Mouse (Mus musculus): ENCODE data around the gene Helz. TPM values are rescaled to one million over a fixed set of nuclear protein-coding genes. Genes with fewer than 3 reads are reported as not detected.
"Not testable (repeated sequence)": the region's sequence is repeated elsewhere in the genome, so short reads cannot be mapped to it uniquely, and the experiment has no call there.

Helz gene
- total RNA-seq, 2 experiments from 2014 or later, result 26.0 to 27.4 TPM

DNA sequence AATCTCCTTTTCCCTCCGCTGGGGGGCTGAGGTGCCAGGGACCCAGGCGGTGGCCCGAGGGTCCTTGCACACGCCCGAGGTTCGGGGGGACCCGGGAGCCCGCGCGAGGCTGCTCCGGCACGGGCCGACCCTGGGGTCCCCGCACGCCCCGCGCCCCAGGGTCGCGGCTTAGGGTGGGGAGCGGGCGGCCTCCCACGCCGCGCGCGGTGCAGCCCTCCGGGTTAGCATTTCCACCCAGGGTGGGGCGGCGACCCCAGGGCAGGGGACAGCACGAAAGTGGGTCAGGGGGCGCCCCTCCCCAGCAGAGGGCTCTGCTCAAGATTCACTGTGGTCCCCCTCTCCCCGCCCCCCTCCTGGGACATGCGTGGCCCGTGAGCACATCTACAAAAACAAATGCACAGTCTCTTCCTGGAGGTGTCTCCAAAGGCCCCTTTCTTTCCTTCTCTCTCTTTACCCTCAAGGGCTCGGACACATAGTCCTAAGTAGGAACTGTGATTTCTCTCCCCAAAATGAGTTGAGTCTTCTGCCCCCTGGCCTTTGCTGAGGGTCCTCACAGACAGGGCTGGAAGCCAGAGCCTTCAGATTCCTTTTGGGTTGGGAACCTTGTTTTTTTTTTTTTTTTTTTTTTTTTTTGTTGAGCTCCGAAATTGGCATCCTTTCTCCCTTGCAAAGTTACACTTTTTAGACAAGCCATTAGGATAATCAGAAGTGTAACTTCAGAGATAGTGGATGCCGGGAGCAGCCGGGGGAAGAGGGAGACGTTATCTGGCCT, 660 bp downstream of the Helz start:
- DNase-seq, result peak; percentile 23

DNA sequence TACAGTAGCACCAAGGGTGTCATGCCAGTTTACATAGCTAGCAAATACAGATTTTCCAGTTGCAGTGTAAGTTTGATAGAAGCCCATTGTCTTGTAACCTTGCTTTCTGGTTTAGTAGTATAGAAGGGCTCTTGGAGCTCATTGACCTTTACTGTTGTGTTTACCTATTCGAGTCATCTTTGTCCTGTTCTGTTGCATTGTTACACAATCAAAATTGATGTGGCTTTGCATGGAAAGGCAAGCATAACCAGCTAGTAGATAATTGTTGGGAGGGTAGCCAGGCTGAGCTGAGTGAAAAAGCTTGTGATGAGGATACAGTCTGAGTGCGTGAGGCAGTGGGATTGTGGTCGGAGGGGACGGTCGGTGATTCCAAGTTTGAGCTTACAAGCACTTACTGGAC, 12.1 kb downstream of the Helz start:
- DNase-seq, result no peak

DNA sequence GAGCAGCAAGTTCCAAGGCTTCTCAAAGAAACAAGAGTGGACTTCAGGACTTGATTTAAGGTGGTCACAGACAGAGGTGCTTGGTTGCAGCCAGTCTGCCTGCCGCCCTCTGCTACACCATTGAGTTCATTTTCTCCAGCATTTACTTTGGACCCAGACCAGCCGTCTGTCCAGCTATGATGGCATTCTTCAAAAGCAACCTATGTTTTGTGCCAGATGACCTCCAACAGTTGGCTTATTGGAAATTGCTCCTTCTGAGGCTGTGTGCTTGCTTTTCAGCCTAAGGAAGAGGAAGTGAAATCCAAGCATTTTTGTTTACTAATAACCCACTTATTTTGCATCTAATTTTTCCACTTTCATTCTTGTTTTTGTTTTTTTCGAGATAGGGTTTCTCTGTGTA, 19.7 kb downstream of the Helz start:
- DNase-seq, result no peak

DNA sequence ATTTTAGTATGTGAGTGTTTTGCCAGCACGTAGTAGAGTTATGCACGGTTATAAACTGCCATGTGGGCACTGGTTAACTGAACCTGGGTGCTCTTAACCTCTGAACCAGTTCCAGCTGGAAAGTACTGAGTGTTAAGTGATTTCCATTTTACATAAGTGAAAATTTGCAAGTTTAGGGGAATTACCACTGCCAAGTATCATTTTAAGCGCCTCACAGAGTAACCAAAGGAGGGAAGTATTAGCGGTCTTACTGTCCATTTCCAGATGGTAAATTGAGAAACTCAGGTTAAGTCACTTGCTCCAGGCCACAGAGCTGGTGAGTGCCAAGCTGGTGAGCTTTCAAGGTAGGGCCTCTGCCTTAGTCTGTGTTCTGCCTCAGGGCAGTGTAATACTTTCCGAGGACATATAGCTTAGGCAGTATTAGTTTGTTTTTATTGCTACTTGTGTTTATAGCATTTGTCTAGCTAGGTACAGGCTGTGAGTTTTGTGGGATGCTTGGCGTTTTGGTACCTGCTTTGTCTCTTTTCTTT, 20.8 kb downstream of the Helz start:
- DNase-seq, result no peak

DNA sequence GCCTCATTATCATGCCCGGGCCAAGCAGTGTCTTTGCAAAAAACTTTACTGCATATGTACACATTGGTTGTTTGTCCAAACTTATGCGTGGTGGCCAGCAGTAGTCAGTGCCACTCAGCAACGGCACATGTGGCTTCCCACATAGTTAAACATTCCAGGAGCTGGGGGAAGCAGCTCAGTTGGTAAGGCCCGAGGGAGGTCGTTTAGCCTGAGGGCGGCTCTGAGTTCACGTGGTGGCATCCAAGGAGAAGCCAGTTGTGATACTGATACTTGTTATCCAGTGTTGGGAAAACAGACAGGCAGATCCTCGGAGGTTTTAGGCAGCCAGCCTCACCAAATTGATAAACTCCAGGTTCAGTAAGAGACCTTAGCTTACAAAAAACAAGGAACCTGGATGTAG, 23.2 kb downstream of the Helz start:
- not testable (repeated sequence) for DNase-seq

DNA sequence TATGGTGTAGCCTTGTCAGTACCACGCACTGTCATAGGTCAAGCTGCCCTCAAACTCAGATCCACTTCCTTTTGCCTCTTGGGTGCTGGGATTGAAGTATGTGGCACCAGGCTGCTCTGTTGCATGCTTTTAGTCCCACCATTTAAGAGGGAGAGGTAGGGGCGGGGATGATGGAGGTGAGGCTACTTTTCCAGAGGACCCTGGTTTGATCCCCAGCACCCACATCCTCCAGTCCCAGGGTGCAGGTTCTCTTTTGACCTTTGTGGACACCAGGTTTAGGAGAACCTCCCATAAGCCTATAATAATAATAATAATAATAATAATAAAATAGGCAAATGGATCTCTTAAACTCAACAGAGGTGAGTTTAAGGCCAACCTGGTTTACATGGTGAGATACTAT, 23.6 kb downstream of the Helz start:
- no peak for DNase-seq

DNA sequence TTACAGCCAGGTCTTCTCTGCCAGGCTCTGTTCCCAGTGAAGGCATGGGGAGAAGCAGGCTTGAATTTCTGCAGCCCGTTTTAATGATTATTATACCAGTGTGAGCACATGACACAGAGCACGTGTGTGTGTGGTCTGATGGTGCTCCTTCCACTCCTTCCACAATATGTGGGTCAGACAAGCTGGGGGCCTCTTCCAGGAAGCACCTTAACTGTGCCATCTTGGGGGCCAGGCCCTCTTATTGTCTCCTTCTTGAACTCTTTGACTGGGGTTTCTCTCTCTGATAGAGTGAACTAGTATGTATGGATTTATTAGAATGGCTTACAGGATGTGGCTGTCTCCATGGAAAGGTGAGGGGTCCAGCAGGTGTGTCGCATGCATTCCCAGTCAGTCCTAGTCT, 24.8 kb downstream of the Helz start:
- DNase-seq, result no peak

DNA sequence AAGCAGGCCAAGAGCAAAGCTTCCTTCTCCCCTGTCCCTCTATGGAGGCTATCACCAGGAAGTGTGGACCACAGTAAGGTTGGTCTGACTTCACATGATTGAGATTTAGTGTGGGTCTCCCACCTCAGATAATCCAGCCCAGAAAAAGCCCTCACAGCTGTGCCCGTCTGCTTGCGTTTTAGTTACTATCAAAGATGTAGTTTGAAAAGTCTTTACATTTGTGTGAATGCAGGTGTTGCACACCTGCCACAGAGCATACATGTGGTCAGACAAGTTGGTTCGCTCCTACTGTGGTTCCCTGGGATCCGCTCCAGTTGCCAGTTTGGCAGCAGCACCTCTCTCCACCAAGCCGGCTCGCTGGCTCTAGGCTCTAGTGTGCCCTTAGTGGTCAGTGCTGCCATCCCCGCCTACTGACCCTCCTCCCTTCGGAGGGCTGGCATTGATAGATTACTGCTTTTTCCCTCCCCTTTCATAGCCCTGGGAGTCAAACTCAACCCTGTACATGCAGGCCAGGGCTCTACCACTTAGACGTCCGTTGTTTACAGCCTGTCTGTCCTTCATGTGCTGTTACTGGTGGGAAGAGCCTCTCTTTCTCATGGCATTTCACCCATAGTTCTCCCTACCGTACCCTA, 25.4 kb downstream of the Helz start:
- DNase-seq, result peak; percentile 42

DNA sequence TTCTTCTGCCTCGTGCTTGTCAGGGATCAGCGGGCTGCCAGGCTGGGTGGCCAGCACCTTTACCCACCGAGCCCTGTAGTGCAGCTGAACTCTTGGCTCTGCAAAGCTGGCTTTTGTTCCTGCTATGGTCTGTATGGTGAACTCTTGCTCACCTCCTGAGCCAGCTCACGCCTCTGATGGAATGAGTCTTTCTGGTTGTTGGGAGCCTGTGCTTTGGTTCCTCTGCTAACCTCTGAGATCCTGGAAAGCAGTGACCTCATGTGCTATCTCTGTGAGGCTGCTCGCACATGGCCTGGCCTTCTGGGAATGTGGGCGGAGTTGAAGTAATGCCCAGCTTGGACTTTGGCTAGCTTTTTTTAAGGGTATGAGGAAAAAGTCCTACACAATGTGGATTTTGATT, 26.1 kb downstream of the Helz start:
- DNase-seq, result peak; percentile 73

DNA sequence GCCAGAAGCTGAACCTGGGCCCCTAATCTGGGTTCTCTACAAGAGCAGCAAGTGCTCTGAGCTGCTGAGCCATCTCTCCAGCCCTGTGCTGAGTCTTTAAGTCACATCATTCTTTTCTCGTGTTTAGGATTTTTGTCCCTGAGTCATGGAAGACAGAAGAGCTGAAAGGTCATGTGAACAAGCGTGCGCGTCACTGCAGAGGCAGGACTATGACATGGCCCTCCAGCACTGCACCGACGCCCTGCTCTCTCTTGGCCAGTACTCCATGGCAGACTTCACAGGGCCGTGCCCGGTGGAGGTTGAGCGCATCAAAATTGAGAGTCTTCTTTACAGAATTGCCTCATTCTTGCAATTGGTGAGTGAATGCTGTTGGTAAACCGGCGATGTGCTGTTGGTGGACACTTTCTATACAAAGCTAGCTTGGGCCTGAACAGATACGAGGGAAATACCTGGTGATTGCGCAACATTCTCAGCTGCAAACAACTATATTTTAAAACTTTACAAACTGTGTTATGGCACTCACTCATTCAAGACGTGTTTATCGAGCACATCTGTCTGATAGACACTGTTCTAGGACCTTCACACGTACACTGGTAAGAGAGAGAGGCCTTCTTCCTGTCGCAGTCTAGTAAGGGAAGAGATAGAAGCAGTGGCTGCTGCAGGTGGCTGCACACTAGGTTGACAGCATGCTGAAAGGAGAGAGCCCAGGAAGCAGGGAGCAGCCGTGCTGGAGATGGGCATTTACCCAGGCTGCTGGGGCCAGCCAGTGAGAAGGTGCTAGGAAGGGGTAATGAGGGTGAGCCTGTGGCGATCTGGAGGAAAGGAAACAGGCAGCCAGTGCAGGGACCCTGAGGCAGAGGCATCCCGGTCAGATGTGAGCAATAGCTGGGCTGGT, 27.3 kb downstream of the Helz start:
- no peak for DNase-seq

DNA sequence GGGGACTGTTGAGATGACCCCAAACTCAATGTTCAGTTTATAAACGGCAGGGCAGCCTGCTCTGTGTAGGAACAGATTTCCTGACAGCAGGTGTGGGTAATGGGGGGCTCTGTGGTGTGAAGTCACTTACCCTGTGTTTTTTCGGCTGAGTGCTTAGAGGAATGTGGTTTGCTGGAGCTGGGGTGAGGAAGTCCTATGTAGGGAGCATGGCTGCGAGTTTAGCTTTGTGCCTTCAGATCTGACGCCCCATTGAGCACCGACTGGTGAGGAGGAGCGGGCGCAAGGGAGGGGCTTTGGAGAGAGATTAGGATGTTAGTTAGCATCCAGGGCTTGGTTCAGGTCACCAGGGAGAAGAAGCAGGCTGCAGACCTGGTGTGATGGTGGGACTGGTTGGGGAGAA, 28.5 kb downstream of the Helz start:
- DNase-seq, result no peak

DNA sequence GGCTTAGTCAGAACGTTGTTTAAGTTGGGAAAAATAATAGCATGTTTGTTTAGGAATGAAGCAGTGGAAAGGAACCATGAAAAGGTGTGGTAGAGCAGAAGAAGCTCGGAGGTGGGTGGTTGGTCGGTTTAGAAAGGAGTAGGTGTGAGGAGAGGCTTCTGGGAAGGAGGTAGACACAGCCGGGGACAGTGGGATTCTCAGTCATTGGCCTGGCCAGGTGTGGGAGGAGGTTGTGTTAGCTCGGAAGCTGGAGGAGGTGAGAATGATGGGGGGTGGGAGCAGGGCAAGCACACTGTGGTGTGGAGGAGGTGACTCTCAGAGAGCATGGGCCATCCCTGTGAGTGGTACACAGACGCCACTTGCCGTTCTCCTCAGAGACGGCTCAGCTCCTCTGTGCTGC, 29.7 kb downstream of the Helz start:
- no peak for DNase-seq

DNA sequence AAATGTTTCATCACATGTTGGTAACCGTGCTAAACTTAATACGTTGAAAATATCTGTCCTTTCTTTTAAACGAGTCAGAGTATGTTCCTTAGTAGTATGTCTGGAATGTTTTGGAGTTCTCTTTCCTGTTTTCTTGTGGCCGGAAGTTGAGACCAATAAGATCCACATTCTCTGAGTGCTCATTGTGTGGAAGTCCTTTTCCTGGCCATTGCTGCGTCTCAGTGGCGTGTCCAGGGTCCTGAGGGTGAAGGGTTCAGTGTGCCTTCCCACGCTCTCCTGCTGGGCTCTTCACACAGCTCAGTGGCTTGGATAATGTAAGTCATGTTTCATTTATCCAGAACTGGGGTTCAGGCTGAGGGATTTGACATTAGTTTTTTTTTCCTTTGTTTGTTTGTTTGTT, 30.5 kb downstream of the Helz start:
- DNase-seq, result no peak

DNA sequence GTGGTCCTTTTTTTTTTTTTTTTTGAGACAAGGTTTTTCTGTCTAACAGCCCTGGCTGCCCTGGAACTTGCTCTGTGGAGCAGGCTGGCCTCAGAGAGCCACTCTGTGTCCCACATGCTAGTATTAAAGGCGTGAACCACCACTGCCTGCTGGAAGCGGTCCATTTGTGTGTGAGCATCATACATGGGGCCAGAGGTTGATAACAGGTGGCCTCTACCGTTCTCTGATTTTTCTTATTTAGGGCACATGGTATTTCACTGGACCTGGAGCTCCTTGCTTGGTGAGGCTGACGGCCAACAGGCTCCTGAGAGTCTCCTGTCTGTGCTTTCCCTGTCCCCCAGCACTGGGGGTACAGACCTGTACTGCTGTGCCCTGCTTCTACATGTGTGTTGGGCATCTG, 33.1 kb downstream of the Helz start:
- no peak for DNase-seq

DNA sequence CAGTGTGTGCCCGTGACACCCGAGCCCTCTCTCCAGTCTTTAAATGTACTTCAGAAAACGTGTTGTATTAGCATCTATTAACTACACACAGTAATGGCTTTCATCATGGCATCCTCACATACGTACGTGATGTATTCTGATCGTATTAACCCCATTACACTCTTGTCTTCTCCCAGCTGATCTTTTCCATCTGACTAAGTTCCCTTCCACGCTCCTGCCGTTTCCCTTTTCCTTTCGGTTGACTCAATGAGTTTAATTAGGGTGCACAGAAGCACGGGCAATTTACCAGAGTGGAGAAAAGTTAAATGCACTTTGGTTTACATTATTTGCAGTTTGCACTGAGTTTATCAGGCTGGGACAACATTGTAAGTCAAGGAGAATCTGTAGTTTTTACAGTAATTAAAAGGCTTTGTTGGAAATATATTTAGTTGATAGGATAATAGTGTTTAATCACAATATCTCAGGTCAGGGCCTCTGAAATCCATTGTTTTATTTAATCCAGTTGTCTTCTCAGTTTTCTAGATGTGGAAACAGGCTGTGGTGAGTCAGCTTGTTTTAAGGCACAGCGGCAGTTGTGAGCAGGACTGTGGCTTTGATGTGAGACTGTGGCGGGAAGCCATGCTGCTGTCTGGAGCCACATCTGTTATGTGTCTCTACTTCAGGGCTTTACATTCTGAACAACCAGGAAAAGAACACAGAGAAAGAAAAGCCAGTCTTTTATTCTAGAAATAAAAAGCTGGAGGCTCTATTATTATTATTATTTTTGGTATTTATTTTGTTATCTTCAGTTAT, 37.1 kb downstream of the Helz start:
- peak; percentile 31 for DNase-seq

DNA sequence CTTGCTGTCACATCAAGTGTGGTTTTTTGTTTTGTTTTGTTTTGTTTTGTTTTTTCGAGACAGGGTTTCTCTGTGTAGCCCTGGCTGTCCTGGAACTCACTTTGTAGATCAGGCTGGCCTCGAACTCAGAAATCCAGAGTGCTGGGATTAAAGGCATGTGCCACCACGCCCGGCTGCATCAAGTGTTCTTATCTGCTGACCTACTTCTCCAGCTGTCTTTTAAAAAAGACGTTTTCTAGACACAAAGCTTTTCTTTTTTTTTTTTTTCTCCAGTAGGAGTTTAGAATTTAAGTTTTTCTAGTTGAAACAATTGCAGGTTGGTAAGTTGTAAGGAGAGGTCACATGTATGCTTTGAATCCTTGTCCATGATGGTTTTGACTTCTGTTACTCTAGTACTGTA, 38.4 kb downstream of the Helz start:
- DNase-seq, result not testable (repeated sequence)

DNA sequence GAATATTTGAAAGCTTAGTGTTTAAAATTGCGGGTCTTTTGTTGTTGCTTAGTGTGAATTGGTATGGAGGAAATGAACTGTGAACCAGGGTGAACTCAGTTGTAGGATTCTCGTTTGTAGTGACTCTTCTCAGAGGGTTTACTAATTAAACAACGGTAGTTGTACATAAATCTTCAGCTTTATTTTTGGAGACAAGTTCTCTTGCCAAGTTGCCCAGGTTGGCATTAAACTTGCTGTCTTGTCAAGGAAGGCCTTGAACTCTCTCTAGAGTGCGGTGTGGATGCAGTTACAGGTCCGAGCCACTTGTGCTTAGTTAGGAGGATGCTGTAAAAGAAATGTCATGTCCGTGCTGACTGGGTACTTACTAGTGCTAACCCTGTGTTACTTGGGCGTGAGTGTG, 39.4 kb downstream of the Helz start:
- DNase-seq, result no peak

DNA sequence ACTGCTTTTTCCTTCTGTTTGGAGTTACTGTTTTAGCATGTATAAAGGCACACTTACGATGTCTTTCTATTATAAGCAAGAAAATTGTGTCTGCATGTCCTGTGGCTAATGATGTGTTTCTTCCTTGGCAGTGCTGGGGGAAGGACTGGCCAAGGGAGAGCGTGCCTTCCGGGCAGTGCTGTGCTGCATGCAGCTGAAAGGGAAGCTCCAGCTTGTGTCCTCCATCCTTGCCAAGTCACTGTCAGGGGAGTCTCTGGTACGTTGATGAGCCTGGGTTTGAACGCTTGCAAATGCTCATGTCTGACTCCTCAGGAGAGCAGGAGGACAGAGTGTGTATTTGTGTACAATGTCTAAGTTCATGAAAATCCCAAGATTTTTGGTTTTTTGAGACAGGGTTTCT, 44.8 kb downstream of the Helz start:
- DNase-seq, result no peak

DNA sequence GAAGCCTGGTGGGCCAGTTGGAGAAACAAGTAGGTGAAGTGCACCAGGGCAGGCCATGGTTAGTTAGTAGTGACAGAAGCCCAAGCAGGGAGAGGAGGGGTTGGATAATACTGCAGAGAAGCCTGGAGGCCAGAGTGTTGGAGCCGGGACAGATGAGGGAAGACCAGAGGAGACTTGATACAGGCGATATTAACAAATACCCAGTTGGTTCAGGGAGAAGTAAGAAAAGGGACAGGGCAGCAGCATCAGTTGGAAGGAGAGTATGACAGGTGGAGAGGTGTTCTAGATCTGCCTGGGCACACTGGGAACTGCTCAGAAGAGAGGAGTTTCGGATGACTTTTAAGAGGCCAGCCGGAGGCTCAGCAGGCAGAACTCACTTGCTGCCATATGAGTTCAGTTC, 49.7 kb downstream of the Helz start:
- DNase-seq, result no peak

DNA sequence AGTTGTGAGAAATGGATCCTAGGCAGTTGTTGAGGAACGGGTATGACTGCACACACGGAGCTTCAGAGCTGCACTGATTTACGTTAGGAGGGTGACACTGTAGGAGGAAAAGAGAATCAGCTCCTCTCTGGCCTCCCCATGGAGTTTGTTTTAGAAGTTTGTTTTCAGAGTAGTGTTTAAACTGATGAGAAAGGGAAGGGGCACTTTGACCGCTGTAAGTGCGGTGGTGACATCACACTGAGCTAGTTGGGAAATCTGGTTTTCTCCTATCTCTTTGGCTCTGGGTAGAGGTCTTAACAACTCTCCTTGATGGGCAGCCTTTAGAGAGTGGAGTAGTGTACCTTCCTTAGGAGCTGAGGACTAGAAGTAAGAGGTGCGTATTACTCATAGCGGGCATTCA, 58.0 kb downstream of the Helz start:
- no peak for DNase-seq

DNA sequence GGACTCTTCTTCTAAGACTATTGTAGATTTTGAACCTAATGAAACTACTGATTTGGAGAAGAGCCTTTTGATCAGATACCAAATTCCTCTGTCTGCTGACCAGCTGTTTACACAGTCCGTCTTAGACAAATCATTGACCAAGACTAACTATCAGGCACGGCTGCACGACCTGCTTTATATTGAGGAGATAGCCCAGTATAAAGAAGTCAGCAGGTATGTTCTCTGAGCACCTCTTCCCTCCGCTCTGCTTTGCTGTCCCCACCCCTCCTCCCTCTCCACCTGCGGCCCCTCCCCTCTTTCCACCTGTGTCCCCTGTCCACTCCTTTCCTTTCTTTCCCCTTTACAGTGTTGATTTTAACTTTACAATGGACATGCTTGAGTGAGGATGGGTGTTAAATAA, 66.2 kb downstream of the Helz start:
- DNase-seq, result no peak

DNA sequence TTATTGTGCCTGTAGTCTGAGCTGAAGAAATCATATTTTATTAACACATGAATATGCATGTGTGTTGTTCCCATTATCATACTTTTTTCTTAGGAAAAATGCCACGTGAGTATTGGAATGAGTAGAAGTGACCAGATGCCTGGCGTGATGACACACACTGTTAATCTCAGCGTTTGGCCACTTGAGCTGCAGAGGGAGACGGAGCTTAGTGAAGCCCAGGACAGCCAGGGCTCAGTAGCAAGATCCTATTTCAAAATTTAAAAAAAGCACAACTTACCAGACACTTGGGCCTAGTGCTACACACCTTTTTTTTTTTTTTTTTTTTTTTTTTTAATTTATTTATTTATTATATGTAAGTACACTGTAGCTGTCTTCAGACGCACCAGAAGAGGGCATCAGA, 68.0 kb downstream of the Helz start:
- no peak for DNase-seq
